ENCODE assay signal across 12 mouse cellular contexts in genomic region chr17:49043806-49044640, GRCm38 (mm10).
DNase-seq lines count a peak whose midpoint lies in the region; ATAC-seq and TF ChIP-seq lines count a peak whose summit lies in the region.
"Had no signal": no experiment of that assay in that cellular context is flagged by ENCODE, and none has a peak within 500 bp of the region (broad histone marks: within the 10 kb centered on the region; RNA-seq: fewer than 3 reads in every experiment).

No protein-coding gene starts in this region.

- no peaks in the 10 kb centered on the region for H3K9me3 ChIP-seq in embryonic facial prominence, embryonic 10.5 days
- H3K9me3 ChIP-seq in hindbrain, embryonic 15.5 days: no peaks in the 10 kb centered on the region
- no peaks in the 10 kb centered on the region for H3K9me3 ChIP-seq in neural tube, embryonic 13.5 days

- no peak for TF ChIP-seq CTCF in left cerebral cortex, adult 2 months (IDR thresholded peaks at IDR 0.05)

- WGBS in embryonic facial prominence, embryonic 10.5 days: 18% methylated on average over 11 of the region's 11 CpGs
- 5% methylated on average over 11 of the region's 11 CpGs for WGBS in hindbrain, embryonic 15.5 days
- WGBS in neural tube, embryonic 13.5 days: 5% methylated on average over 11 of the region's 11 CpGs

- DNase-seq in layer of hippocampus, postnatal 10 days (ENCODE audit: low spot score in 2 of 2): peak; percentile 56 to 65
- DNase-seq in layer of hippocampus, adult 9-11 months: no peak
- DNase-seq in embryonic facial prominence, embryonic 10.5 days (ENCODE audit: low spot score): peak; percentile 59
- DNase-seq in adrenal gland, adult (ENCODE audit: inconsistent age in 2 of 2, low spot score in 1 of 2): no peak
- no peak for DNase-seq in adrenal gland, adult 8-10 months
- DNase-seq in left cerebral cortex, adult 2 months (ENCODE audit: extremely low spot score in 1 of 2, low spot score in 2 of 2): no peak
- DNase-seq: adrenal gland, postnatal 10 days; heart, adult 11 months; kidney, postnatal 25 days had no signal

- H3K4me1 ChIP-seq in embryonic facial prominence, embryonic 10.5 days: peaks cover 20% of the 10 kb centered on the region
- peaks cover 19% of the 10 kb centered on the region for H3K4me1 ChIP-seq in hindbrain, embryonic 15.5 days (replicated peaks)
- H3K4me1 ChIP-seq in neural tube, embryonic 13.5 days (replicated peaks): peaks cover 21% of the 10 kb centered on the region

- intact Hi-C loops in left cerebral cortex, adult 2 months (cut with DNase I): no loop called here

- 0 out of 2 replicates have a peak overlapping the region, but pooled peaks have one; percentile 16 for H3K27ac ChIP-seq in embryonic facial prominence, embryonic 10.5 days (replicated peaks)
- peak overlapping the region; percentile 55; the same call in 1 of the 2 replicates for H3K27ac ChIP-seq in hindbrain, embryonic 15.5 days (replicated peaks)
- H3K27ac ChIP-seq in neural tube, embryonic 13.5 days (replicated peaks): peak overlapping the region; percentile 74
- no peak overlapping the region for H3K27ac ChIP-seq in left cerebral cortex, adult 2 months
- H3K27ac ChIP-seq: stomach, postnatal 0 days had no signal

- peak; percentile 84 for ATAC-seq in hindbrain, embryonic 15.5 days (ENCODE audit: low FRiP score, low read depth)
- peak; percentile 92 for ATAC-seq in neural tube, embryonic 13.5 days (ENCODE audit: low read depth)

- H3K27me3 ChIP-seq in embryonic facial prominence, embryonic 10.5 days (replicated peaks; ENCODE audit: low read depth, poor library complexity, severe bottlenecking): no peaks in the 10 kb centered on the region
- H3K27me3 ChIP-seq in hindbrain, embryonic 15.5 days: no peaks in the 10 kb centered on the region
- H3K27me3 ChIP-seq in neural tube, embryonic 13.5 days: peaks cover 31% of the 10 kb centered on the region

- H3K4me2 ChIP-seq in hindbrain, embryonic 15.5 days: no peak overlapping the region
- H3K4me2 ChIP-seq in neural tube, embryonic 13.5 days: no peak overlapping the region

- no peak overlapping the region for H3K9ac ChIP-seq in hindbrain, embryonic 15.5 days
- no peak overlapping the region; the same call in 1 of the 2 replicates for H3K9ac ChIP-seq in neural tube, embryonic 13.5 days

- no peaks in the 10 kb centered on the region for H3K36me3 ChIP-seq in embryonic facial prominence, embryonic 10.5 days (replicated peaks)
- no peaks in the 10 kb centered on the region for H3K36me3 ChIP-seq in hindbrain, embryonic 15.5 days
- no peaks in the 10 kb centered on the region for H3K36me3 ChIP-seq in neural tube, embryonic 13.5 days

- no peak overlapping the region for H3K4me3 ChIP-seq in embryonic facial prominence, embryonic 10.5 days
- no peak overlapping the region for H3K4me3 ChIP-seq in hindbrain, embryonic 15.5 days
- H3K4me3 ChIP-seq in neural tube, embryonic 13.5 days: no peak overlapping the region
- H3K4me3 ChIP-seq in left cerebral cortex, adult 2 months: no peak overlapping the region

Comparison
In these comparisons a context has a peak if more than half of its experiments do, and no peak if none do; other contexts are left out.
1. DNase-seq: peak in layer of hippocampus, postnatal 10 days (2 of 2) and embryonic facial prominence, embryonic 10.5 days (single experiment); none in layer of hippocampus, adult 9-11 months (single experiment), adrenal gland, adult (0 of 2), adrenal gland, adult 8-10 months (single experiment) and left cerebral cortex, adult 2 months (0 of 2).